Mouse (Mus musculus) liver, postnatal 0 days (tissue): ENCODE measurements around the gene Rnpc3.

ENCODE experiments used
- CTCF ChIP-seq: sonication (generic); IDR thresholded peaks from 2 replicates; pipeline ENCODE4 v1.5.1; 2016; ENCODE audit warnings: antibody characterized with exemption, low read depth
- EP300 ChIP-seq: IDR thresholded peaks from 2 replicates; pipeline ENCODE4 v1.6.1; 2016; ENCODE audit warnings: antibody characterized with exemption, low read depth, mild to moderate bottlenecking

- TF ChIP-seq EP300 = no peak
- TF ChIP-seq CTCF = no peak
Measured at GRCm38 (mm10) chr3:113606599-113606998, 23.4 kb downstream of the Rnpc3 start, which contains the start of gene Amy1.
